Mouse (Mus musculus): Measurements from ENCODE around the gene Zfp1. TPM values are rescaled to one million over a fixed set of nuclear protein-coding genes. Genes with fewer than 3 reads are reported as not detected.

Zfp1 gene
- total and polyA plus RNA-seq, 2 experiments from 2014 or later = 15.0 to 21.0 TPM

- H3K36me3 ChIP-seq (ENCODE audit: insufficient read depth, low read length) = peaks cover 47% of the 10 kb centered on the region
- ATAC-seq = no peak
These were observed 70.6 kb downstream of the Zfp1 start for GRCm38 (mm10) chr8:111713817-111714216.

GRCm38 (mm10) chr8:111714295-111714694 lies 71.1 kb downstream of the Zfp1 start:
- ATAC-seq = no peak

More at GRCm38 (mm10) chr8:111713817-111714216, 70.6 kb downstream of the Zfp1 start:
- DNase-seq (ENCODE audit: low spot score) = no peak
- Histone ChIP-seq H3K27ac (no peak overlapping the region), H3K4me1 (ENCODE audit: insufficient read depth, low read length) (peaks cover 30% of the 10 kb centered on the region), H3K4me2 (ENCODE audit: low read depth, low read length) (no peak overlapping the region), H3K4me3 (ENCODE audit: low read length) (no peak overlapping the region), H3K9ac (replicated peaks; ENCODE audit: low read length) (no peak overlapping the region), H3K9me3 (ENCODE audit: low read length) (no peaks in the 10 kb centered on the region), H3K27me3 (ENCODE audit: insufficient read depth, low read length) (no peaks in the 10 kb centered on the region)
- WGBS = 90% methylated on average over 25 of the region's 25 CpGs
- no peak; the same call in 1 of the 2 replicates for TF ChIP-seq CTCF (IDR thresholded peaks at IDR 0.05; ENCODE audit: low read depth)

GRCm38 (mm10) chr8:111715514-111715913 lies 72.3 kb downstream of the Zfp1 start:
- no peak overlapping the region for H3K27ac ChIP-seq
- ATAC-seq = no peak

More at GRCm38 (mm10) chr8:111714295-111714694, 71.1 kb downstream of the Zfp1 start:
- Histone ChIP-seq H3K36me3 (ENCODE audit: insufficient read depth, low read length) (peaks cover 47% of the 10 kb centered on the region), H3K4me3 (ENCODE audit: low read length) (no peak overlapping the region), H3K9me3 (ENCODE audit: low read length) (no peaks in the 10 kb centered on the region), H3K4me2 (ENCODE audit: low read depth, low read length) (no peak overlapping the region), H3K27ac (no peak overlapping the region), H3K9ac (replicated peaks; ENCODE audit: low read length) (no peak overlapping the region), H3K4me1 (ENCODE audit: insufficient read depth, low read length) (peaks cover 31% of the 10 kb centered on the region), H3K27me3 (ENCODE audit: insufficient read depth, low read length) (no peaks in the 10 kb centered on the region)
- no peak for TF ChIP-seq CTCF (IDR thresholded peaks at IDR 0.05; ENCODE audit: low read depth)
- DNase-seq (ENCODE audit: low spot score) = no peak
- 96% methylated on average over 12 of the region's 12 CpGs for WGBS

GRCm38 (mm10) chr8:111716603-111717487 lies 73.6 kb downstream of the Zfp1 start:
- peaks cover 31% of the 10 kb centered on the region for H3K4me1 ChIP-seq (ENCODE audit: insufficient read depth, low read length)
- TF ChIP-seq CTCF (IDR thresholded peaks at IDR 0.05; ENCODE audit: low read depth) = 0 out of 2 replicates have a peak, but pooled peaks have one; percentile 1

More at GRCm38 (mm10) chr8:111715514-111715913, 72.3 kb downstream of the Zfp1 start:
- no peak for DNase-seq (ENCODE audit: low spot score)
- H3K27me3 ChIP-seq (ENCODE audit: insufficient read depth, low read length) = no peaks in the 10 kb centered on the region
- no peaks in the 10 kb centered on the region for H3K9me3 ChIP-seq (ENCODE audit: low read length)
- no peak overlapping the region for H3K4me2 ChIP-seq (ENCODE audit: low read depth, low read length)
- no peak overlapping the region for H3K4me3 ChIP-seq (ENCODE audit: low read length)
- H3K36me3 ChIP-seq (ENCODE audit: insufficient read depth, low read length) = peaks cover 48% of the 10 kb centered on the region
- no peak overlapping the region for H3K9ac ChIP-seq (replicated peaks; ENCODE audit: low read length)
- 71% methylated on average over 13 of the region's 13 CpGs for WGBS
- TF ChIP-seq CTCF (IDR thresholded peaks at IDR 0.05; ENCODE audit: low read depth) = no peak; the same call in none of the 2 replicates
- peaks cover 31% of the 10 kb centered on the region for H3K4me1 ChIP-seq (ENCODE audit: insufficient read depth, low read length)

GRCm38 (mm10) chr8:111717488-111717792 lies 74.2 kb downstream of the Zfp1 start:
- H3K27me3 ChIP-seq (ENCODE audit: insufficient read depth, low read length) = no peaks in the 10 kb centered on the region
- no peaks in the 10 kb centered on the region for H3K9me3 ChIP-seq (ENCODE audit: low read length)
- H3K4me2 ChIP-seq (ENCODE audit: low read depth, low read length) = peak overlapping the region; percentile 36
- peak overlapping the region; percentile 94 for H3K27ac ChIP-seq
- 19% methylated on average over 4 of the region's 4 CpGs for WGBS
- peak overlapping the region; percentile 22 for H3K9ac ChIP-seq (replicated peaks; ENCODE audit: low read length)
- no peak for TF ChIP-seq CTCF (IDR thresholded peaks at IDR 0.05; ENCODE audit: low read depth)
- peaks cover 39% of the 10 kb centered on the region for H3K36me3 ChIP-seq (ENCODE audit: insufficient read depth, low read length)
- no peak for ATAC-seq
- H3K4me1 ChIP-seq (ENCODE audit: insufficient read depth, low read length) = peaks cover 31% of the 10 kb centered on the region
- DNase-seq (ENCODE audit: low spot score) = peak; percentile 35
- no peak overlapping the region for H3K4me3 ChIP-seq (ENCODE audit: low read length)

More at GRCm38 (mm10) chr8:111716603-111717487, 73.6 kb downstream of the Zfp1 start:
- ATAC-seq = peak; percentile 93
- WGBS = 9% methylated on average over 10 of the region's 10 CpGs
- peak; percentile 93 for DNase-seq (ENCODE audit: low spot score)
- Histone ChIP-seq H3K9me3 (ENCODE audit: low read length) (no peaks in the 10 kb centered on the region), H3K27ac (peak overlapping the region; percentile 94), H3K9ac (replicated peaks; ENCODE audit: low read length) (peak overlapping the region; percentile 22), H3K4me2 (ENCODE audit: low read depth, low read length) (peak overlapping the region; percentile 36), H3K36me3 (ENCODE audit: insufficient read depth, low read length) (peaks cover 44% of the 10 kb centered on the region), H3K4me3 (ENCODE audit: low read length) (no peak overlapping the region), H3K27me3 (ENCODE audit: insufficient read depth, low read length) (no peaks in the 10 kb centered on the region)

- ATAC-seq (no peak), DNase-seq (ENCODE audit: low spot score) (peak; percentile 52)
- H3K9ac ChIP-seq (replicated peaks; ENCODE audit: low read length) = peak overlapping the region; percentile 22; the same call in 1 of the 2 replicates
- H3K4me3 ChIP-seq (ENCODE audit: low read length) = no peak overlapping the region
- TF ChIP-seq CTCF (IDR thresholded peaks at IDR 0.05; ENCODE audit: low read depth) = peak; percentile 55
- H3K4me2 ChIP-seq (ENCODE audit: low read depth, low read length) = 0 out of 2 replicates have a peak overlapping the region, but pooled peaks have one; percentile 36
- no peaks in the 10 kb centered on the region for H3K27me3 ChIP-seq (ENCODE audit: insufficient read depth, low read length)
- no peaks in the 10 kb centered on the region for H3K9me3 ChIP-seq (ENCODE audit: low read length)
- peaks cover 31% of the 10 kb centered on the region for H3K4me1 ChIP-seq (ENCODE audit: insufficient read depth, low read length)
- H3K27ac ChIP-seq = peak overlapping the region; percentile 94
- WGBS = 21% methylated on average over 6 of the region's 6 CpGs
- H3K36me3 ChIP-seq (ENCODE audit: insufficient read depth, low read length) = peaks cover 39% of the 10 kb centered on the region
These were observed 74.7 kb downstream of the Zfp1 start for GRCm38 (mm10) chr8:111717866-111718265.

Data from hindbrain, postnatal 0 days (tissue).